19 mouse cellular contexts compared by ENCODE assay signal in the genomic region with DNA sequence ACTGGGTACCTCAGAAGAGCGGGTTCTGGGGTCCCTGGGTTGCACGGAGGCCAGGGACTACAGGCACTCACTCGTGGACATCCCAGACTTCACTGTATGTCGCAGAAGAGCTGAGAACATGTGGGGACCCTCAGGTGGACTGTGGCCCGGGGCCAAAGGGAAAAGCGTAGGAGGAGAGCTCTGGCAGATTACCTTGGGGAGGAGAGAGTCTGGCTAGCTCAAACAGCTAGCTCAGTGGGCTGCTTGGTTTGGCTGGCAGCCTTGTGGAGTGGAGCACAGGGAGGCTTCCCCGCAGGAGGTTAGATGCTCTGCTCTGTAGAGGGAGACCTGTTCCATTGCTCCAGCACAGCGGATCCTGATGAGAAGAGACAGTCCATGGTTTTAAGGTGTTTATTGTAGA.
"Had no signal": no experiment of that assay in that cellular context is flagged by ENCODE, and none has a peak within 500 bp of the region (broad histone marks: within the 10 kb centered on the region; RNA-seq: fewer than 3 reads in every experiment).

No protein-coding gene starts in this region.

- H3K27me3 ChIP-seq: midbrain, embryonic 12.5 days; neural tube, embryonic 13.5 days; neural tube, embryonic 15.5 days had no signal

- H3K9me3 ChIP-seq: midbrain, embryonic 10.5 days; midbrain, embryonic 12.5 days; neural tube, embryonic 13.5 days; neural tube, embryonic 15.5 days had no signal

- H3K4me2 ChIP-seq: lung, embryonic 14.5 days; midbrain, embryonic 12.5 days; neural tube, embryonic 13.5 days; neural tube, embryonic 15.5 days had no signal

- DNase-seq: lung, adult 18-20 months; lung, embryonic 14.5 days; lung, postnatal 10 days; lung, postnatal 4 days; midbrain, embryonic 14.5 days; retina, postnatal 1 day; right cerebral cortex, adult 18-20 months; right cerebral cortex, postnatal 25 days; right cerebral cortex, postnatal 4 days; spleen, adult 18-20 months; thymus, adult 18-20 months; thymus, postnatal 14 days; thymus, postnatal 36 days had no signal

- H3K36me3 ChIP-seq: midbrain, embryonic 10.5 days; midbrain, embryonic 12.5 days; neural tube, embryonic 13.5 days; neural tube, embryonic 15.5 days had no signal

- H3K4me3 ChIP-seq: midbrain, embryonic 10.5 days; midbrain, embryonic 12.5 days; myocyte; neural tube, embryonic 13.5 days; neural tube, embryonic 15.5 days had no signal

- H3K27ac ChIP-seq: midbrain, embryonic 10.5 days; midbrain, embryonic 12.5 days; neural tube, embryonic 13.5 days; neural tube, embryonic 15.5 days had no signal

- H3K4me1 ChIP-seq: midbrain, embryonic 10.5 days; midbrain, embryonic 12.5 days; neural tube, embryonic 13.5 days; neural tube, embryonic 15.5 days had no signal

- H3K9ac ChIP-seq: lung, embryonic 14.5 days; midbrain, embryonic 12.5 days; neural tube, embryonic 13.5 days; neural tube, embryonic 15.5 days had no signal

- ATAC-seq: midbrain, embryonic 16.5 days had no signal
